Comparison of ENCODE assay signal across 9 mouse cellular contexts in the genomic region with DNA sequence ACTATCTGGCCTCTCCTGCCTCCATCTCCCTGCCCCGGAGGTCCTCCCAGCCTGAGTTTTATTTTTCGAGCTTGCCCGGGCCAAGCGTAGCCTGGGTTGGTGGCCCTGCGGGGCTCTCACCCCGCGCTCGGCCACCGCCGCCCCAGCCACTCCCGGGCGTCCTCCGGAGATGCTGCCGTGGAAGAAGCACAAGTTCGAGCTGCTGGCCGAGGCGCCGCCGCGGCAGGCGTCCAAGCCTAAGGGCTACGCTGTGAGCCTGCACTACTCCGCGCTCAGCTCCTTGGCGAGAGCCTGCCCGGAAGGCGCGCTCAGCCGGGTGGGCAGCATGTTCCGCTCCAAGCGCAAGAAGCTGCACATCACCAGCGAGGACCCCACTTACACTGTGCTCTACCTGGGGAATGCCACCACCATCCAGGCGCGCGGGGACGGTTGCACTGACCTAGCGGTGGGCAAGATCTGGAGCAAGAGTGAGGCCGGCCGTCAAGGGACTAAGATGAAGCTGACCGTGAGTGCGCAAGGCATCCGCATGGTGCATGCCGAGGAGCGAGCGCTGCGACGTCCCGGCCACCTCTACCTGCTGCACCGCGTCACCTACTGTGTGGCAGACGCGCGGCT. TPM values are rescaled to one million over a fixed set of nuclear protein-coding genes. Genes with fewer than 3 reads are reported as not detected.
DNase-seq lines count a peak whose midpoint lies in the region; ATAC-seq lines count a peak whose summit lies in the region.
"Had no signal": no experiment of that assay in that cellular context is flagged by ENCODE, and none has a peak within 500 bp of the region (broad histone marks: within the 10 kb centered on the region; RNA-seq: fewer than 3 reads in every experiment).

No protein-coding gene starts in this region.

- H3K27me3 ChIP-seq in embryonic facial prominence, embryonic 13.5 days: peaks cover 50% of the 10 kb centered on the region
- H3K27me3 ChIP-seq in heart, embryonic 12.5 days (replicated peaks): peaks cover 7% of the 10 kb centered on the region; the same call in 1 of the 2 replicates
- peaks cover 42% of the 10 kb centered on the region for H3K27me3 ChIP-seq in kidney, embryonic 15.5 days
- H3K27me3 ChIP-seq in liver, embryonic 16.5 days (ENCODE audit: control insufficient read depth, insufficient read depth, low read depth, low read length): peaks cover 33% of the 10 kb centered on the region
- peaks cover 15% of the 10 kb centered on the region; the same call in 1 of the 2 replicates for H3K27me3 ChIP-seq in neural tube, embryonic 15.5 days (replicated peaks)
- H3K27me3 ChIP-seq: Patski had no signal

- peak; percentile 50 to 65 for DNase-seq in urinary bladder, adult 18-20 months (ENCODE audit: low spot score in 2 of 2)
- DNase-seq in urinary bladder, postnatal 10 days (ENCODE audit: low spot score): no peak
- DNase-seq in thymus, postnatal 25 days: peak; percentile 43

- under 1% methylated on average over 53 of the region's 53 CpGs for WGBS in embryonic facial prominence, embryonic 13.5 days
- WGBS in heart, embryonic 12.5 days: under 1% methylated on average over 53 of the region's 53 CpGs
- under 1% methylated on average over 53 of the region's 53 CpGs for WGBS in kidney, embryonic 15.5 days
- under 1% methylated on average over 53 of the region's 53 CpGs for WGBS in liver, embryonic 16.5 days (ENCODE audit: insufficient replicate concordance)
- under 1% methylated on average over 53 of the region's 53 CpGs for WGBS in neural tube, embryonic 15.5 days

- no peaks in the 10 kb centered on the region for H3K9me3 ChIP-seq in embryonic facial prominence, embryonic 13.5 days
- H3K9me3 ChIP-seq in heart, embryonic 12.5 days (replicated peaks): no peaks in the 10 kb centered on the region
- no peaks in the 10 kb centered on the region for H3K9me3 ChIP-seq in kidney, embryonic 15.5 days (replicated peaks)
- H3K9me3 ChIP-seq in liver, embryonic 16.5 days (replicated peaks; ENCODE audit: control insufficient read depth, low read length): no peaks in the 10 kb centered on the region
- no peaks in the 10 kb centered on the region for H3K9me3 ChIP-seq in neural tube, embryonic 15.5 days (replicated peaks)

- no peak for ATAC-seq in embryonic facial prominence, embryonic 13.5 days (ENCODE audit: insufficient number of reproducible peaks, insufficient read depth, low FRiP score, low TSS enrichment, low read depth)
- no peak for ATAC-seq in heart, embryonic 12.5 days (ENCODE audit: insufficient number of reproducible peaks, low FRiP score)
- peak; percentile 35 for ATAC-seq in kidney, embryonic 15.5 days (replicated peaks; ENCODE audit: low FRiP score)
- ATAC-seq in liver, embryonic 16.5 days (ENCODE audit: low read depth): no peak
- ATAC-seq in neural tube, embryonic 15.5 days (ENCODE audit: low FRiP score): peak; percentile 15; the same call in 1 of the 2 replicates

- H3K27ac ChIP-seq in embryonic facial prominence, embryonic 13.5 days: peak overlapping the region; percentile 22; the same call in 1 of the 2 replicates
- H3K27ac ChIP-seq in heart, embryonic 12.5 days (ENCODE audit: poor library complexity, severe bottlenecking): peak overlapping the region; percentile 80
- H3K27ac ChIP-seq in kidney, embryonic 15.5 days: peak overlapping the region; percentile 84; the same call in 1 of the 2 replicates
- H3K27ac ChIP-seq in liver, embryonic 16.5 days (ENCODE audit: low read length): 0 out of 2 replicates have a peak overlapping the region, but pooled peaks have one; percentile 10
- H3K27ac ChIP-seq in neural tube, embryonic 15.5 days (replicated peaks): peak overlapping the region; percentile 84

- peak overlapping the region; percentile 83 for H3K9ac ChIP-seq in embryonic facial prominence, embryonic 13.5 days
- H3K9ac ChIP-seq in heart, embryonic 12.5 days: peak overlapping the region; percentile 84
- H3K9ac ChIP-seq in kidney, embryonic 15.5 days: peak overlapping the region; percentile 68
- peak overlapping the region; percentile 46 for H3K9ac ChIP-seq in liver, embryonic 16.5 days (ENCODE audit: low read depth, low read length)
- peak overlapping the region; percentile 80 for H3K9ac ChIP-seq in neural tube, embryonic 15.5 days (replicated peaks)

- peak overlapping the region; percentile 67 for H3K4me3 ChIP-seq in embryonic facial prominence, embryonic 13.5 days
- peak overlapping the region; percentile 82 for H3K4me3 ChIP-seq in heart, embryonic 12.5 days
- peak overlapping the region; percentile 71 for H3K4me3 ChIP-seq in kidney, embryonic 15.5 days (replicated peaks)
- H3K4me3 ChIP-seq in liver, embryonic 16.5 days (ENCODE audit: low read depth, low read length): peak overlapping the region; percentile 66
- H3K4me3 ChIP-seq in neural tube, embryonic 15.5 days (replicated peaks): peak overlapping the region; percentile 80

- no peaks in the 10 kb centered on the region for H3K36me3 ChIP-seq in embryonic facial prominence, embryonic 13.5 days
- H3K36me3 ChIP-seq in heart, embryonic 12.5 days: no peaks in the 10 kb centered on the region
- H3K36me3 ChIP-seq in kidney, embryonic 15.5 days: no peaks in the 10 kb centered on the region
- no peaks in the 10 kb centered on the region for H3K36me3 ChIP-seq in liver, embryonic 16.5 days (ENCODE audit: control insufficient read depth, insufficient read depth)
- no peaks in the 10 kb centered on the region for H3K36me3 ChIP-seq in neural tube, embryonic 15.5 days

- H3K4me2 ChIP-seq in embryonic facial prominence, embryonic 13.5 days: peak overlapping the region; percentile 97
- peak overlapping the region; percentile 94 for H3K4me2 ChIP-seq in heart, embryonic 12.5 days
- peak overlapping the region; percentile 80 for H3K4me2 ChIP-seq in kidney, embryonic 15.5 days
- peak overlapping the region; percentile 68 for H3K4me2 ChIP-seq in liver, embryonic 16.5 days (ENCODE audit: low read depth, low read length)
- peak overlapping the region; percentile 97 for H3K4me2 ChIP-seq in neural tube, embryonic 15.5 days

- peaks cover 60% of the 10 kb centered on the region for H3K4me1 ChIP-seq in embryonic facial prominence, embryonic 13.5 days
- peaks cover 46% of the 10 kb centered on the region for H3K4me1 ChIP-seq in heart, embryonic 12.5 days (replicated peaks)
- H3K4me1 ChIP-seq in kidney, embryonic 15.5 days: peaks cover 63% of the 10 kb centered on the region
- peaks cover 19% of the 10 kb centered on the region for H3K4me1 ChIP-seq in liver, embryonic 16.5 days (ENCODE audit: control insufficient read depth, low read depth, low read length)
- H3K4me1 ChIP-seq in neural tube, embryonic 15.5 days: peaks cover 63% of the 10 kb centered on the region

RNA-seq across cellular contexts. Expression of gene Fam43a, which starts 1.0 kb away (rescaled TPM):
- polyA plus RNA-seq in embryonic facial prominence, embryonic 13.5 days (2015; fragmentation: Nextera tagmentation; extraction: Ambion mirVana): 13.2 and 16.8 TPM in 2 replicates
- polyA plus RNA-seq in heart, embryonic 12.5 days (2016; fragmentation: Nextera tagmentation; extraction: Ambion mirVana): 14.5 and 15.4 TPM in 2 replicates
- 22.5 and 25.1 TPM in 2 replicates for polyA plus RNA-seq in kidney, embryonic 15.5 days (2015; fragmentation: Nextera tagmentation; extraction: Ambion mirVana)
- 6.0 and 7.1 TPM in 2 replicates for polyA plus RNA-seq in liver, embryonic 16.5 days (2015; fragmentation: Nextera tagmentation; extraction: Ambion mirVana)
- 23.1 and 24.7 TPM in 2 replicates for polyA plus RNA-seq in neural tube, embryonic 15.5 days (2015; fragmentation: Nextera tagmentation; extraction: Ambion mirVana)

RNA-seq across cellular contexts. Expression of gene Lsg1, which starts 13.1 kb away (rescaled TPM):
- 72.1 and 78.2 TPM in 2 replicates for polyA plus RNA-seq in embryonic facial prominence, embryonic 13.5 days (2015; fragmentation: Nextera tagmentation; extraction: Ambion mirVana)
- 42.9 and 48.1 TPM in 2 replicates for polyA plus RNA-seq in heart, embryonic 12.5 days (2016; fragmentation: Nextera tagmentation; extraction: Ambion mirVana)
- polyA plus RNA-seq in kidney, embryonic 15.5 days (2015; fragmentation: Nextera tagmentation; extraction: Ambion mirVana): 69.4 and 73.0 TPM in 2 replicates
- polyA plus RNA-seq in liver, embryonic 16.5 days (2015; fragmentation: Nextera tagmentation; extraction: Ambion mirVana): 17.5 and 19.7 TPM in 2 replicates
- polyA plus RNA-seq in neural tube, embryonic 15.5 days (2015; fragmentation: Nextera tagmentation; extraction: Ambion mirVana): 44.1 and 50.9 TPM in 2 replicates

RNA-seq across cellular contexts. Expression of gene Tmem44, which starts 49.9 kb away (rescaled TPM):
- polyA plus RNA-seq in embryonic facial prominence, embryonic 13.5 days (2015; fragmentation: Nextera tagmentation; extraction: Ambion mirVana): 32.5 and 32.7 TPM in 2 replicates
- 23.8 and 26.9 TPM in 2 replicates for polyA plus RNA-seq in heart, embryonic 12.5 days (2016; fragmentation: Nextera tagmentation; extraction: Ambion mirVana)
- polyA plus RNA-seq in kidney, embryonic 15.5 days (2015; fragmentation: Nextera tagmentation; extraction: Ambion mirVana): 15.0 and 18.6 TPM in 2 replicates
- 0.68 and 0.71 TPM in 2 replicates for polyA plus RNA-seq in liver, embryonic 16.5 days (2015; fragmentation: Nextera tagmentation; extraction: Ambion mirVana)
- 57.5 and 64.7 TPM in 2 replicates for polyA plus RNA-seq in neural tube, embryonic 15.5 days (2015; fragmentation: Nextera tagmentation; extraction: Ambion mirVana)

Comparison
In these comparisons a context has a peak if more than half of its experiments do, and no peak if none do; other contexts are left out.
1. ATAC-seq: peak in kidney, embryonic 15.5 days (single experiment) and neural tube, embryonic 15.5 days (single experiment); none in embryonic facial prominence, embryonic 13.5 days (single experiment), heart, embryonic 12.5 days (single experiment) and liver, embryonic 16.5 days (single experiment).
2. H3K27ac ChIP-seq: peak in every context shown above with its lines; median percentile 84 in kidney, embryonic 15.5 days; 84 in neural tube, embryonic 15.5 days; 80 in heart, embryonic 12.5 days; 22 in embryonic facial prominence, embryonic 13.5 days; 10 in liver, embryonic 16.5 days.
3. Peak in every context shown above with its lines, with median percentiles within 50 percentile points of each other: H3K4me2 ChIP-seq, H3K4me3 ChIP-seq and H3K9ac ChIP-seq.